Mouse (Mus musculus) limb, embryonic 13.5 days (tissue): ENCODE data around the gene Wdr47. TPM values are rescaled to one million over a fixed set of nuclear protein-coding genes. Genes with fewer than 3 reads are reported as not detected.

Experiments
- ATAC-seq: fragments of 200-750 bp; cut with Nextera tagmentation; 2 replicates; pipeline ENCODE4 v1.8.0; 2017; ENCODE audit warnings: low read depth, moderate number of reproducible peaks, moderate TSS enrichment; ENCODE audit not compliant: low FRiP score
- H3K27ac ChIP-seq: fragments of 300-500 bp; sonication (generic); 2 replicates; pipeline ENCODE4 v1.5.1; 2015; ENCODE audit warnings: inconsistent platforms, mild to moderate bottlenecking, moderate library complexity
- H3K27me3 ChIP-seq: fragments of 300-500 bp; sonication (generic); 2 replicates; pipeline ENCODE4 v1.6.1; 2015; ENCODE audit warnings: mild to moderate bottlenecking, inconsistent platforms
- H3K36me3 ChIP-seq: fragments of 300-500 bp; sonication (generic); 2 replicates; pipeline ENCODE4 v1.6.1; 2015; ENCODE audit warnings: inconsistent platforms, mild to moderate bottlenecking, moderate library complexity
- H3K4me1 ChIP-seq: fragments of 300-500 bp; sonication (generic); 2 replicates; pipeline ENCODE4 v1.6.1; 2015; ENCODE audit warnings: inconsistent platforms
- H3K4me2 ChIP-seq: fragments of 300-500 bp; sonication (generic); replicated peaks from 2 replicates; pipeline ENCODE4 v1.6.1; 2015; ENCODE audit warnings: inconsistent platforms, mild to moderate bottlenecking, moderate library complexity
- H3K4me3 ChIP-seq: fragments of 300-500 bp; sonication (generic); 2 replicates; pipeline ENCODE4 v1.5.1; 2015; ENCODE audit warnings: moderate library complexity, mild to moderate bottlenecking, inconsistent platforms
- H3K9ac ChIP-seq: fragments of 300-500 bp; sonication (generic); 2 replicates; pipeline ENCODE4 v1.6.1; 2015; ENCODE audit warnings: mild to moderate bottlenecking, inconsistent platforms
- H3K9me3 ChIP-seq: fragments of 300-500 bp; sonication (generic); 2 replicates; pipeline ENCODE4 v1.6.1; 2016; ENCODE audit warnings: inconsistent platforms
- WGBS: fragments of 180-500 bp; shearing (Covaris S2); methylation state at CpG from one replicate; pipeline ENCODE4 v1.1.7; 2015; 5-methylcytosine and 5-hydroxymethylcytosine counted together
- polyA plus RNA-seq: library from polyadenylated mRNA; unstranded; fragments of >200 nt; fragmentation: Nextera tagmentation; extraction: Ambion mirVana; gene quantifications from 2 replicates; pipeline ENCODE4 v1.2.1, GENCODE M21; 2015

The Wdr47 gene
- polyA plus RNA-seq, 1 experiment from 2014 or later: 12.6 TPM

GRCm38 (mm10) chr3:108571443-108572294 is 19.4 kb upstream of the Wdr47 start, which contains the start of gene Taf13:
Gene Taf13, plus strand, starts transcription at chr3:108571698.
- Histone ChIP-seq H3K9me3 (no peaks in the 10 kb centered on the region), H3K4me1 (peaks cover 20% of the 10 kb centered on the region), H3K27ac (peak within 1 kb of the TSS; percentile 69), H3K27me3 (no peaks in the 10 kb centered on the region; the same call in 1 of the 2 replicates), H3K4me3 (peak within 1 kb of the TSS; percentile 74), H3K4me2 (peak within 1 kb of the TSS; percentile 79), H3K36me3 (no peaks in the 10 kb centered on the region), H3K9ac (peak within 1 kb of the TSS; percentile 80)
- WGBS: under 1% methylated on average over 42 of the region's 42 CpGs
- peak; percentile 98 for ATAC-seq

GRCm38 (mm10) chr3:108572309-108573010 is 18.6 kb upstream of the Wdr47 start:
- WGBS: 40% methylated on average over 18 of the region's 18 CpGs
- ATAC-seq: no peak
- H3K27ac ChIP-seq: no peak overlapping the region
- H3K4me2 ChIP-seq: peak overlapping the region; percentile 79
- H3K9me3 ChIP-seq: no peaks in the 10 kb centered on the region
- no peaks in the 10 kb centered on the region; the same call in 1 of the 2 replicates for H3K36me3 ChIP-seq
- H3K4me3 ChIP-seq: peak overlapping the region; percentile 74
- H3K27me3 ChIP-seq: no peaks in the 10 kb centered on the region; the same call in 1 of the 2 replicates
- peak overlapping the region; percentile 80 for H3K9ac ChIP-seq
- peaks cover 20% of the 10 kb centered on the region for H3K4me1 ChIP-seq

- H3K36me3 ChIP-seq: peaks cover 14% of the 10 kb centered on the region
- WGBS: 84% methylated on average over 5 of the region's 5 CpGs
- H3K27me3 ChIP-seq: no peaks in the 10 kb centered on the region; the same call in 1 of the 2 replicates
- no peak overlapping the region for H3K27ac ChIP-seq
- H3K4me1 ChIP-seq: peaks cover 20% of the 10 kb centered on the region
- H3K4me3 ChIP-seq: no peak overlapping the region
- H3K4me2 ChIP-seq: no peak overlapping the region
- H3K9ac ChIP-seq: no peak overlapping the region
- ATAC-seq: no peak
- H3K9me3 ChIP-seq: no peaks in the 10 kb centered on the region
These were observed 17.1 kb upstream of the Wdr47 start for GRCm38 (mm10) chr3:108574018-108574417.

DNA sequence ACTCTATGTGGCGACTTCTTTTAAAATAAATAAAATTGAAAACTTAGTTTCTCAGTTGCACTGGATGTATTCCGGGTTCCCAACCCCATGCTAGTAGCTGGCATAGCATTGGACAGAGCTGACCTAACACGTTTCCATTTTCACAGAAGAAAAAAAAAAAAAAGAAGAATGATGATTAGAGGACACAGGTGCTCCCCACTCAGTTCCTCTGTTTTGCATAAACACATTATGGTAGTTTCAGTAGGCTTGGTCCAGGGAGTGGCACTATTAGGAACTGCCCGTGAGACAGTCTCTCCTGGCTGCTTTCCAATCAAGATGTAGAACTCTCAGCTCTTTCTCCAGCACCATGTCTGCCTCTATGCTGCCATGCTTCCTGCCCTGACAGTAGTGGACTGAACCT is 6.5 kb upstream of the Wdr47 start:
- Histone ChIP-seq H3K27me3 (no peaks in the 10 kb centered on the region), H3K9ac (no peak overlapping the region), H3K27ac (no peak overlapping the region), H3K36me3 (peaks cover 8% of the 10 kb centered on the region), H3K9me3 (no peaks in the 10 kb centered on the region), H3K4me2 (no peak overlapping the region), H3K4me1 (no peaks in the 10 kb centered on the region), H3K4me3 (no peak overlapping the region)
- 82% methylated on average over 4 of the region's 4 CpGs for WGBS
- no peak for ATAC-seq

DNA sequence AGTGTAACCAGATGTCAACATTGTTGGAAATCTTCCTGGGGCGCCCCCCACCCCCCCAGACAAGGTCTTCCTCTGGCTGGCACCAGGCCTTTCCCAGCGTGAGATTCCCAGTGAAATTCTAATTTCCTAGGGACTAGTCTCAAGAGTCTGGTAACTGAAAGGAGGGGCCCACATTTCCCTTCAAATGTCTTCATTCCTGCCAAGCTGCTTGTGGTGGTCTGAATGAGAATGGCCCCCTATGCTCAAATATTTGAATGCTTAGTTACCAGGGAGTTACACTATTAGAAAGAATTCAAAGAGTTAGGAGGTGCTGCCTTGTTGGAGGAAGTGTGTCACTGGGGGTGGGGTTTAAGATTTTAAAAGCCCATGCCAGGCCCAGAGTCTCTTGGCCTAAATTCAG is 2.6 kb upstream of the Wdr47 start:
- ATAC-seq: no peak
- H3K9me3 ChIP-seq: no peaks in the 10 kb centered on the region
- no peak overlapping the region for H3K9ac ChIP-seq
- WGBS: 41% methylated on average over 2 of the region's 2 CpGs
- H3K4me1 ChIP-seq: peaks cover 15% of the 10 kb centered on the region
- H3K36me3 ChIP-seq: no peaks in the 10 kb centered on the region
- H3K27me3 ChIP-seq: no peaks in the 10 kb centered on the region
- no peak overlapping the region for H3K27ac ChIP-seq
- H3K4me2 ChIP-seq: no peak overlapping the region
- no peak overlapping the region for H3K4me3 ChIP-seq

GRCm38 (mm10) chr3:108591530-108592522 is 747 bp downstream of the Wdr47 start:
- peak; percentile 83 for ATAC-seq

DNA sequence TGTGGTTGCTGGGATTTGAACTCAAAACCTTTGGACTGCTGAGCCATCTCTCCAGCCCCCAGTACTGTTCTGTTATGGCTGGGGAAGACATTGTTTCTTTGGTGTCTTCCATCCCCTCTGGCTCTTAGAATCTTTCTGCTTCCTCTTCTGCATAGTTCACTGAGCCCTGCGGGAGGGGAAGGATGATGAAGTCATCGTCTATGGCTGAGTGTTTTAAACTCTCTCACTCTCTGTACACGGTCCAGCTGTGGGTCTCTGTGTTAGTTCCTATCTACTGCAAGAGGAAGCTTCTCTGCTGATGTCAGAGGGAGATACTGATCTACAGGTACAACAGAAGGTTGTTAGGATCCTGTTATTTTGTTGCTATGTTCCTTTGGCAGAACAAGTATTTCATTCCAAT is 17.8 kb downstream of the Wdr47 start:
- Histone ChIP-seq H3K4me2 (no peak overlapping the region), H3K9ac (no peak overlapping the region), H3K9me3 (no peaks in the 10 kb centered on the region), H3K27me3 (no peaks in the 10 kb centered on the region), H3K36me3 (peaks cover 9% of the 10 kb centered on the region; the same call in 1 of the 2 replicates), H3K4me1 (no peaks in the 10 kb centered on the region), H3K27ac (no peak overlapping the region), H3K4me3 (no peak overlapping the region)
- 77% methylated on average over 3 of the region's 3 CpGs for WGBS
- ATAC-seq: no peak

More at GRCm38 (mm10) chr3:108591530-108592522, 747 bp downstream of the Wdr47 start:
- peak overlapping the region; percentile 75 for H3K9ac ChIP-seq
- H3K4me2 ChIP-seq: peak overlapping the region; percentile 97
- no peak overlapping the region for H3K27ac ChIP-seq
- H3K4me1 ChIP-seq: peaks cover 15% of the 10 kb centered on the region
- H3K36me3 ChIP-seq: no peaks in the 10 kb centered on the region
- peak overlapping the region; percentile 72 for H3K4me3 ChIP-seq
- under 1% methylated on average over 60 of the region's 61 CpGs for WGBS
- no peaks in the 10 kb centered on the region for H3K9me3 ChIP-seq
- H3K27me3 ChIP-seq: no peaks in the 10 kb centered on the region

GRCm38 (mm10) chr3:108634761-108635160 is 43.7 kb downstream of the Wdr47 start:
- Histone ChIP-seq H3K36me3 (no peaks in the 10 kb centered on the region), H3K9ac (no peak overlapping the region), H3K4me1 (no peaks in the 10 kb centered on the region), H3K4me3 (no peak overlapping the region), H3K4me2 (no peak overlapping the region), H3K27ac (no peak overlapping the region), H3K9me3 (no peaks in the 10 kb centered on the region), H3K27me3 (no peaks in the 10 kb centered on the region)
- no peak for ATAC-seq
- 89% methylated on average over 5 of the region's 5 CpGs for WGBS

DNA sequence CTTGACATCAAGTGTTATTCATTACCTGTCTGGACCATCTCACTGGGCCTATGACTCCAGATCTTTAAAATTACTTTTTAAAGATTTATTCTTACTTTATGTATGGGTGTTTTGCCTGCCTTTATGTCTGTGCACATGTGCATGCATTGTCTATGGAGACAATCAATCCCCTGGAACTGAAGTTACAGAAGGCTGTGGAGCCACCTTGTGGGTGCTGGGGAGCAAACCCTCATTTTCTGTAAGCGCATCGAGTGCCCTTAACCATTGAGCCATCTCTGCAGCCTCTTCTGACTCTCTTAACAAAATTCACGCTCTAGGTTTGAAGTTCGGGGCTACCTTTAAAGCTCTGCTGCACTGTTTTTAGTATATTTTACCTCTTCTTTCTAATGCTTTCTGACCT is 48.3 kb downstream of the Wdr47 start:
- Histone ChIP-seq H3K4me1 (no peaks in the 10 kb centered on the region), H3K9me3 (no peaks in the 10 kb centered on the region), H3K4me3 (no peak overlapping the region), H3K4me2 (no peak overlapping the region), H3K9ac (no peak overlapping the region), H3K27ac (no peak overlapping the region), H3K27me3 (no peaks in the 10 kb centered on the region), H3K36me3 (peaks cover 3% of the 10 kb centered on the region)
- WGBS: 72% methylated on average over 4 of the region's 4 CpGs
- no peak for ATAC-seq

DNA sequence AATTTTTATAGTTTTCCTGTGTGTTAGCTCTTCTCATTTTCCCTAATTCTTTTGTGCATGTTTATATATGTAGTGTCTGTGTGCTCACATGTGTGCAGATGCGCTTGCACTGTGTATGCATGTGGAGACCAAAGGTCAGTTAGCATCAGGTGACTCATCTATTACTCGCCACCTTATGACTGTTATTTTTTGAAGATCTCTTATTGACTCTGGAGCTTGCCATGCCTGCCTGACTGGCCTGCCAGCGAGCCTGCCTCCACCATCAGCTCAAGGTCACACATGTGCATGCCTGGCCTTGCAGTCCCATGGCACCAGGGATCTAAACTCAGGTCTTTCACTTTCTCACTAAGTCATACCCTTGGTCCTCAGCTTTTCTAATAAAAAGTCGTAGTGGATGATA is 49.9 kb downstream of the Wdr47 start:
- Histone ChIP-seq H3K4me3 (no peak overlapping the region), H3K9ac (no peak overlapping the region), H3K36me3 (peaks cover 18% of the 10 kb centered on the region), H3K4me2 (no peak overlapping the region), H3K27me3 (no peaks in the 10 kb centered on the region), H3K27ac (no peak overlapping the region), H3K9me3 (no peaks in the 10 kb centered on the region), H3K4me1 (no peaks in the 10 kb centered on the region)
- WGBS: 80% methylated on average over 4 of the region's 4 CpGs
- ATAC-seq: no peak

GRCm38 (mm10) chr3:108644856-108645255 is 53.8 kb downstream of the Wdr47 start:
- peaks cover 18% of the 10 kb centered on the region for H3K36me3 ChIP-seq
- no peak overlapping the region for H3K4me2 ChIP-seq
- no peak for ATAC-seq
- no peak overlapping the region for H3K4me3 ChIP-seq
- H3K27me3 ChIP-seq: no peaks in the 10 kb centered on the region
- no peaks in the 10 kb centered on the region for H3K9me3 ChIP-seq
- peaks cover 4% of the 10 kb centered on the region; the same call in 1 of the 2 replicates for H3K4me1 ChIP-seq
- 87% methylated on average over 3 of the region's 3 CpGs for WGBS
- no peak overlapping the region for H3K9ac ChIP-seq
- no peak overlapping the region for H3K27ac ChIP-seq
